Mouse (Mus musculus): ENCODE results near the gene Cyb5r2.
A peak's percentile ranks its signal among the peaks of the same experiment; 100 is the strongest.

Gene Cyb5r2

DNA sequence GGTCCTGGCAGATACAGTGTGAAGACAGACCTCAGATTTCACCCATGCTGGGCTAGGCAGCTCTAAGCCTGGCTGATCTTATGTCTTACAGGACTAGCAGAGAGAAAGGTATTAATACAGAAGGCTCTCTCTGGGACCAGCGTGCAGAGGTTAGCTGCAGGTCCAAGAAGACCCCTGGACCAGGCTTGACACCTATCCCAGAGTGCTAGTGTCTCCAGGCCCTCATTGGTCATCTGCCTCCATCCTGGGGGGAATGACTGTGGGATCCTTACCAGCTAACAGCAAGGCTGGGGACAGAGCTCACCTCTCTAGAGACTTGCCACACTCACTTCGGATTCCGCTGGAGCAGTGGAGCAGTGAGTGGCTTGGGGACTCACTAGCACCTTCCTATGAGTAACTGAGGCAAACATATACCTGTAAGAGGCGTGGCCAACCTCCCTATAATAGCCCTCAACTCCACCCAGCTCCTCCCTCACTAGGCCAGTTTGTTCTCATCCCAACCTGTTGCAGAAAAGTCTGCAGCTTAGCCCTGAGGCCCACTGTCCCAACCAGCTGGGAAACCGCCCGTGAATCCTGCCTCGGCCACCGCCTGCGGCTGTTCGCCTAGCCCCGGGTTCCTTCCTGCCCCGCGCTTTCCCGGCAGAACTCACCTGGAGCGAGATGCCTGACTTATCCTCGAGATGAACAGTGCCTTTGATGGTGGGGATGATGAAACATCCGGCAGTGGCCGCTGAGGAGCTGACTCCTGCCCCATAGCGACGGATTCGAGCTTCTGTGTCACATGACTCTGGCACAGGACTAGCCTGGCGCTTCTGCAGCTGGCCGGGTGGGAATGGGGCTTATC is at the start of gene Cyb5r2:
TSS of gene Cyb5r2 (minus strand) at position 725 of the 844 bp plus-strand sequence.
- peak in 1 of 2 experiments; percentile 15 for DNase-seq

DNA sequence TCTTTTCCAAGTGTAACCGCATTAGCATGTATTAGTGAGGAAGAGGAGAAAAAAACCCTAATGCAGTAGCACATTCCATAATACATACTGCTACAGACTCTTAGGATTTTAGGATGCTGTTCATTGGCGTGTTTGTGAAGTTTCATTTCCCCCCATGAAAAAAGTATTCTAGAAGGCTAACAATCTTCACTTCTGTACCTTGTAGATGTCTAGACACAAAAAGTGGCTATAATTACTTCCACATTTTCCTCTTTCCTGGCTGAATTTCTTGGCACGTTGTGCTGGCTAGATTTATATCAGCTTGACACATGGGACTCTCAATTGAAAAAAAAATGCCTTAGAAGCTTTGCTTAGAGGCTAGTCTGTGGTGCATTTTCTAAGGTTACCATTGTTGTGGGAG is 44.3 kb upstream of the Cyb5r2 start:
- no peak for DNase-seq

DNA sequence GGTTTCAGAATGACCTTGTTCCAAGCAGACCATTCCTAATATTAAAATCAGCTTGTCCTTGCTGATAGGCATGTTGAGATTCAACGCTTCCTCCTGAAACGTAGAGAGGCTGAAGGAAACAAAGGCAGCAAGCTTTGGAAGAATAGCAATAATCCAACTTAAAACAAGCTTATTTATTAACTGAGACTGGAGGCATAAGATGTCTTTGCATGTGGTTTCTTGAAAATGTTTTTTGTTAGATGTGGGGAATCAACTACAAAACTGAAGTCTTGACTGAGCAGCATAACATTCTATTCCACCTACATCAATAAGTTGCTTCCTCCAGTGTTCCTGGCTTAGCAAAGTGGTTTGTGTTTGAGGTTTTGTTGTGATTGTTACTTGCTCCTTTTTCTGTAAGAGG is 43.3 kb upstream of the Cyb5r2 start, which contains the start of gene Ovch2:
TSS of gene Ovch2 (minus strand) at position 101 of the 400 bp plus-strand sequence.
- no peak for DNase-seq

DNA sequence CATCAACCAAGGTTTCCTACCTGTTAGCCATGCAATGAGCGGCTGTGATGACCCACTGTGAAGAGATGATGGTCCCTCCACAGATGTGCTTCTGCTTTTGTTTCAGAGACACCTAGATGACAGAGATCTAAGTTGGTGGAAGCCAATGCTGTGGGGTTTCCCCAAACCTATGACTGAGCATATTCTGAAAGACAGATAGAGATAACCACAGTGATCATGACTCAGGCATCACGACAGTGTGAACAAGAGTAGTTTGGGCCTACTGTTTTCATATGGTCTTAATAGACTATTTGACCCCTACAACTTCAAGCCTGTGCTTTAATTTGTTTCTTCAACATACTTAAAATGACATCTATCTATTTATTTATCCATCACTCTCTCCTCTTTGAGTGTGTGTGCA is 38.7 kb upstream of the Cyb5r2 start:
- no peak for DNase-seq

DNA sequence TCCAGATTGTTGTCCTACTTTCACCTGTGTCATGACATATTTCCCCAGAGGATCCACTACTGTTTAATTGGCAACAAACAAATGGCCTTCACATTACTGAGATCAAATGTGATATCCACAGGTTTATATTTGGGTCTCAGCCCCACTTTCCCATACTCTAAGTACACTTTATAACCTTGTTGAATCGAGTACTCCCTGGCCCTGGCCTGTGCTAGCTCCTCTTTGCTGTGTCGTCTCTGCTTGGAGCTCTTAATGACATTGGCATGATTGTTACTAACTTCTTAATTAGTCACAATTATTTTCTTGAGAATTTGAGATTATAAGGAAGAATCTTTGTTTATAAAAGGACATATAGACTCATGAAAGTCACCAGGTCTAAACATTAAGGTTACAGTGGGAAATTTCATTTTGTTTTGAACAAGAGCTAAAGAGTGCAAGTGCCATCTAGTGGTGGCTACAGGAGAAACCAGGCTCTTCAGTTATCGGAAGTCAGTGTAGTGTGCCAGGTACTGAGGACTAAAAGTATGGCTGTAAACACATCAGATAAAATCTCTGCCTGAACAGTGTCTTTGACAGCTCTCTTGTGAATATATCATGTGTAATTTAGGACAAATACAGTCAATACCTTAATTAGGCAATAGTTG is 30.3 kb upstream of the Cyb5r2 start:
- peak in 1 of 2 experiments; percentile 2 for DNase-seq

DNA sequence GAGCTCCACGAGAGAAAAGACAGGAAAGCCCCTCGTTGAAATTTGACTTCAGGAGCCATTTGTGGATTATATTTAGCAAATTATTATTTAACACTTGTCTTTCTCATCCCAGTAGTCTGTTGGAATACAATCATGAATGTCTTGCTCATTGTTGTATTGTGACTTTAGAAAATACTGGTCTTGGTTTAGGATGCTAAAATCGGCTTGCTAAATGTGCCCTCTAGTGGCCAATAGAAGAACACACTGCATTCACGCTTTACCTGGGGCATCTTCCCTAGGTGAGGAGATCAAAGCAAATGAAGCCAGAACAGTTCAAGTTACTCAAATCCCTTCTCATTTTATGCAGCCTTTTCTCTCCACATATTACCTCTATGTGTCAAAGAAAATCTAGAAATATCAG is 21.8 kb upstream of the Cyb5r2 start:
- no peak for DNase-seq

DNA sequence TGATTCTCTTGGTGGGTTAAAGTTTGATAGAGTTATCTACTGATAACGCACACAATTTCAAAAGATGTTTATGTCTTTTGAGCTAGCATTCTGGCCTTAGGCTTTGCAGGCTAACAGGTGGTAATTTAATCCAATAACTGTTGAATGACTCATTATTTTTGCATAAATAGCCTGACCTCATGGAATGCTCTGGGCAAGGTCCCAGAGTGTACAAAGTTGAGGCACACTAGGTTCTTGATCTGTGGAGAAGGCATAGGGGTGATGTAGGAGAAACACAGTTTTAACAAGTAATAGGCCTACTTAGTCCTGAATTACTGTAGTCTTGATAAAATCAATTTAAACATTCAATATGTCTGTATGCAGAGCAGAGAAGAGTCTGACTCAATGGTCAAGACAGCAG is 20.4 kb upstream of the Cyb5r2 start:
- DNase-seq = no peak

DNA sequence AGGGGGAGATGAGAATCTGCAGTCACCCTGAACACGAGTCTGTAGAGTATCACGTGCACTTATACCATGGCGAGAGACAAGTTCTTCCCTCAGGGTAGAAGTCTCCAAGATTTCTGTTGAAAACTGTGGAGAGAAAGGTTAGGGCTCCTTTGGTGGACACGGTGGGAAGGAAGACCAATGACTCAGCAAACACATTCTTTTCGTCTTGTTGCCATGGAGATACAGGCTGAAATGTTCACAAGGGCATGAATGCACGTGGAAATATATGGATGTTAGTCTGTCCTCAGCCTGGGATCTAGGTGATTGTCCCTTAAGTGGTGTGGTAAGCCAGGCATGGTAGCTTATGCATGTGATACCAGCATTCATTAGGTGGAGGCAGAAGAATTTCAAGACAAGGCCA is 13.0 kb upstream of the Cyb5r2 start:
- no peak for DNase-seq

DNA sequence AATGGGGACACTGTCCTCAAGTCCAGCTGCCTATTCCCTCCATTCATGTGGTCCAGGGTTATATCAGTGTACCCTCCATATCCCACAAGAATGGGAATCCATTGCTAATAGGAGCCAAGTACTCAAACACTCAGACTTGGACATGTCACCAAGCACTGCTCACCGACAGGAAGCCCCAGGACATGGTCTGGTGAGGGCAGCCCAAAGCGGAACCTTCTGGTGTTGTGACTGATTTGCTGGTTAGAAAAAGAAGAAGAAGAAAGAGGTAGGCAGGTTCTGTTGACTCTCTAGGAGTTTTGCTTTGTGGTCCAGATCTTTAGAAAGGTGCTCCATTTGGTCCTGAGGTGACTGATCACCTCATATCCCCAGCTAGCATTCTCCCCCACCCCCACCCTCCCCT is 1.1 kb downstream of the Cyb5r2 start:
- no peak for DNase-seq

DNA sequence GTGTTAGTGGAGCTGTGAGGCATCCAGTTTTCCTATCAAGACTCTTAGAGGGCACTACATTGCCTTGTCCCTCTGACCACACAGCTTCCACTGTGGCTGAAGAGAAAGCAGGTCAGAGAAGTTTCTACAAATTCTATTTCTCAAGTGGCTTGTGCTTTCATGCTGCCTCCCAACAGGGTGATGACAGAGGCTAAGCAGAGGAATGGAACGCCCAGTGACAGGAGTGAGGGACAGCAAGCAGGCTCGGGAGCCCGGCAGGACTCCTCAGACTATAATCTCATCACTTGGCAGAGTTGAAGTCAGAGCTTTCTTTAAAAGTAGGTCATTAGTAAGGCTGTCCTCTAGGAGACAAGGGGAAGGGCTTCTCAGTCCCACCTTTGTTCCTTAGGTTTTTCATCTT is 1.9 kb downstream of the Cyb5r2 start:
- DNase-seq = no peak

DNA sequence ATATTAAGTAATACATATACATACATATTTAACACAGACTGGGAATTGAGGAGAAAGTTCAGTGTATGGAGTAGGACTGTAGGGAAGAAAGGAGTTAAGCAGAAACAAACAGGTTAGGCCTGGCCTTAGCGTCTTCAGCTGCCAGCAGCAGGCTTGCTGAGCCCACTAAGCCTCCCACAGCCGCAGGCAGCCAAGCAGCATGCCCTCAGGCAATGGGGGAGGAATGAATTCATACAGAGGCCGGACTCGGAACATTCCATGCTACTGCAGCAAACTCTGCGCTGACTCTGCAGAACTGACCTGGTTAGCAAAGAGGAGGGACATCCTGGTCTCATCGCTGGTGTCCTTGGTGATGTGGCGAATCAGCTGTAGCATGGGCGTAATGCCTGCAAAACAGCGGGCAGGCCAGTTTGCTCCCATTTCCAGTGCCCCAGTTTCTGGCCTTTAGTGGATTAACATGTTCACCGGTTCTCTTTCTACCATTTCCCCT is 5.8 kb downstream of the Cyb5r2 start:
- no peak for DNase-seq

DNA sequence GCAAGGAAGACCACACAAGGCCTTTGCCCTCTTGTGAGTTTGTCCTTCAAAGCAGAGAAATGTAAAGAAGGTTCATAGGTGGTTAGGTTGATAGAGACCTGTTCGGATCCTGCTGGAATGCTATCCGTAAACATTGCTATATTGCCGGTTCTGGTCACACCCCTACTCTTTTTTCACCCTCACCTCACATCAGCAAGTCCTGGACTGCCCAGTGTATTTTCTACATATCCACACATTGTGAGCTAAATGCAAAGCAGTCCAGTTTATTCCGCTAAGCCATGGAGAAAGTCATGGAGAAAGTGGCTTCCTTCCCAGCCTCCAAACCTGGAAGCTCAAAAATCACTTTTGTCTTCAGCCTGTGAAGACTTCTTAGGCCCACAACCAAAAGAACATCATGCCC is 8.1 kb downstream of the Cyb5r2 start:
- no peak for DNase-seq

DNA sequence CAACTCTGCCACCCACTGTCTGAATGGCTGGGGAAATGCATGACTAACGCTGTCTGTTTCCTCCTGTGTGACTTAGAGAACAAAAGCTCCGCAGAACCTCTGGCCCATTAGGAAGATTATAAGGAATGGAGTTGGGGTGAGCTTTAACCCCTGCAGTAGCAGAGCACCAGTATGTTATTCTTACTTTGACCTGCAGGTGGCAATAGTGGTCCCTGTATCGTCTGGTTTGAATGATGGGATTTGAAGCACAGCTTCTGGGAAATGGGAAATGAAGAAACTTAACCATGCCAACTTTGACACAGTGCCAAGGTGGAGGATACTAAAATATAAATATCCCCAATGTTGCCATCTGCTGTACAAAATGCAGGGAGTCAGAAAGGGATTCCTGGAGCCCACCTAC is 8.6 kb downstream of the Cyb5r2 start:
- peak in 1 of 2 experiments; percentile 18 for DNase-seq

DNA sequence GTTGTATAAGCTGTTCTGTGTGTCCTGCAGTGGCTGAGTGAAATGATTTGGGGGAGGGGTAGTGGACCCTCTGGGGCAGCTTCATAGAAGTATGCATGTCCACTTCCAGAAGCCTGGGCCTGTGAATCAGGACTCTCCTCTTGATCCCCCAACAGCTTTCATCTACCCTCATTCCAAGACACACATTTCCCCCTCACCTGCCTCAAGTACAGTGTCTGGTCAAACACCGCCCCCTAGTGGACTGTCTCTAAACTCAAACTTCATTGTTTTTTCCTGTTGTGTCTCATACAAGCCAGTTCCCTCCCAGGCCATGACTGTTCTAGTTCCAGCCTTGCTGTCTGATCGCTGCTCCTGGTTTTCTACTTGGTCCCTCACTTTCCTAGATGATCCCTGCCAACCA is 9.9 kb downstream of the Cyb5r2 start:
- DNase-seq = peak; percentile 20 to 48

DNA sequence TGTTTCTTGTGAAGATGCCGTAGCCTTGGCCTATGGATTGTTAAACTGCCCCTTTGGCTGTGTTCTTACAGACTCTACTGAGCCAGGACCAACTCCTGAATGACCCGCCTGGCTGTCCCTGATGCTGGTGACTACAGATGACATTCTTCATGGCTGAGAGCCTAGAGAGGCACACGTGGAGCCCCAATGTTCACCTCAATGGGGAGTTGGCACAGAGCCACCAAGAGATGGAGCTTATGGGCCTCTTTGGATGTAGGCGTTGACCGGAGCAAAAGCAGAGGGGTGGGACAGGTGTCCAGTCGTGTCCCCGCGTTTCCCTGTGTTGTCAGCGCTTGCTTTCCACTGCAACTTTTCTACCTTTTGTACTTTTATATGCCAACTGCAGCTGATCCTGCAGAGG is 10.4 kb downstream of the Cyb5r2 start:
- DNase-seq = no peak

DNA sequence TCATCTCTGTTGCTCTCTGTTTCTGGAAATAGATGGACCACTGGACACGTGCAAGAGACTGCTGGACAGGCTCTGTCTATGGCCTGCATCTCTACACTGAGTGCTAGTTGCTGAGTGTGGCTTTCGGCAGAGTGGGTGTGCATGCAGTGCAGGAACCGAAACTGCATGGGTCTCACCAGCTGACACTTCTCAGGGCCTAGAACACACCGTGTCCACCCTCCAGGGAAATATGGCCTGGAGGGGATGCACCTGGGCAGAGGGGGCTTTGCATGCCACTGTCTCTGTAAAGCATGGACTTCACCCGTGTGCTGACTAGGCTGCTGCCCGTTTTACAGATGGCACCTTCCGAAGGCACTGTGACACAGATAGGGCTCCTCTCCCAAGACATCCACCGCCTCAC is 11.8 kb downstream of the Cyb5r2 start:
- DNase-seq = no peak

DNA sequence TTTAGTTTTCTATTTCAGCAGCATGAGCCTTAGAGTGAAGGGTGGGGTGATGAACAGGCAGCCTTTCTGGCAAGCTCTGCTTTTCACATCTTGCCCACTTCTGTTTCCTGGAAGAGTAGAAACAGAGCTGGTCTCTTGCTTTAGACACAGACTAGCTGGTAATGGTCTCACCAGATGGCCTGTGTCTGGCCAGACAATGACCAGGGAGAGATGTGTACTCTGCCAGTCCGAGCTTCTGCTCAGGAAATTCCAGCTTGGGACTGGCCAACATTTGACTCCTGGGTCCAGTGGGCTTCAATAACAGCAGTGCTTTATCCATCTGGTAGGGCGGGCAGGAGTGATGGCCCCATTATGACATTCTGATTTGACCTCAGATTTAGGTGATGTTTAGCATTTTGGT is 12.7 kb downstream of the Cyb5r2 start:
- DNase-seq = no peak

DNA sequence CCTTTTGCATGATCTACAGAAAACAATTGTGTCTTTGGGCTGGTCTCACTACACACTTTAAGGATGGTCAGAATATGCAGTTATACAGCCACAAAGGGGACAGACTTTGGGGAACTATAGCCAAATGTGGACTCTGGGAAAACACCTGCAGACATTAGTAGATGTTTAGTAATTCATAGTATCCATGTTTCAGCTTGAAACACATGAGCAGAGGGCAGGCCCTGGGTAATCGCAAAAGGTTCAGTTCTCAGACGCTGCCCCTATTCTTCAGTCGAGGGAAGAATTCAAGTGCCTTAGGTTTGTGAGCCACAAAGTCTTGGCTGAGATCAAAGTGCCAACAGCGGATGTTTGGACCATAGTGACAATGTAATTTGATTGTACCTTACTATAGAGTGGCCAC is 13.4 kb downstream of the Cyb5r2 start:
- no peak for DNase-seq

DNA sequence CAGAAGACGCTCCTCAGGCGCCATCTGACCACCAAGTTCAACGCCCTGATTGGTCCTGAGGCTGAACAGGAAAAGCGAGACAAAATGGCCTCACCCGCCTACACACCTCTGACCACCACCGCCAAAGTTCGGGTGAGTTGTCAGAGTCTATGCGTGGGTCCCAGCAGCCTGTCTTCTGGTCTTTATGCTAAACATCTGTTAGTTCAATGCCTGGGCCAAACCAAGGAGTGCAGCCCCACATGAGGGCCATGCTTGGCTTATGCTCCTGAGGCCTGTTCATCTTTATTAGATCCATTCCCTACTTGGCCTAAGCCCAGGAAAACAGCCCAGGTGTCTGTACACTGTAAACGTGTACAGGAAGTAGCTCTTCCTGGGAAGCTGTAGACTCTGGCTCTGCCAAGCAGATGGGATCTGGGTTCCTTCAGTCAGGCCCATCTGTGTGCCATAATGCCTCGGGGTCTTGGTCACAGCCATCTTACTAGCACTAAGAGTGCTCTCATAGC is 14.8 kb downstream of the Cyb5r2 start:
- no peak for DNase-seq

DNA sequence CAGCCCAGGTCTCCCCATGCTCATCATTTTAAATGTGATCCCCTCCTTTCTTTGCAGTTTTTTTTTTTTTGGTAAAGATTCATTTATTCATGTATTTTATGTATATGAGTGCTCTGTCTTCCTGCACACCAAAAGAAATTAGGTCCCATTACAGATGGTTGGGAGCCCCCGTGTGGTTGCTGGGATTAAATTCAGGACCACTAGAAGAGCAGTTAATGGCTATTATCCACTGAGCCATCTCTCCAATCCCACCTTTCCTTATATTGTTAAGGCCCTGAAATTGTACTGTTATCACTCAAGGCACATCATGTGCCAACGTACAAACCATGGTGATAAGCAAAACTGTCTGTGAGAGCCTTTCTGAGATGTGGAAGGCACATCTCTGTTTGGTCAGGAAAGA is 19.1 kb downstream of the Cyb5r2 start:
- no peak for DNase-seq

DNA sequence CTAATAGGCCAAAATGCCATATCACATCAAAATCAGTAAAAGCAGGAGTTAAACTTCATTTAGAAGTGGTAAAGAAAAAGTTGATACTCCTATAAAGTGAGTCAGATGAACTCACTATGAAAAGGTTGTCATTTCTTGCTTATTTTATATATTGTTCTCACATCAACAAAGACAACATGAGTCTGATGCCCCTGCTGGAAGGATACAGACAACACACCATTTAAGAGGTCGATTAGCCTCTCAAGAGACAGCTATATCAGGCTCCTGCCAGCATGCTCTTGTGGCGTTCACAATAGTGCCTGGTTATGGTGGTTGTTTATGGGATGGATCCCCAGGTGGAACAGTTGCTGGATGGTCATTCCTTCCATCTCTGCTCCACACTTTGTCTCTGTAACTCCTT is 24.7 kb downstream of the Cyb5r2 start:
- DNase-seq = no peak

DNA sequence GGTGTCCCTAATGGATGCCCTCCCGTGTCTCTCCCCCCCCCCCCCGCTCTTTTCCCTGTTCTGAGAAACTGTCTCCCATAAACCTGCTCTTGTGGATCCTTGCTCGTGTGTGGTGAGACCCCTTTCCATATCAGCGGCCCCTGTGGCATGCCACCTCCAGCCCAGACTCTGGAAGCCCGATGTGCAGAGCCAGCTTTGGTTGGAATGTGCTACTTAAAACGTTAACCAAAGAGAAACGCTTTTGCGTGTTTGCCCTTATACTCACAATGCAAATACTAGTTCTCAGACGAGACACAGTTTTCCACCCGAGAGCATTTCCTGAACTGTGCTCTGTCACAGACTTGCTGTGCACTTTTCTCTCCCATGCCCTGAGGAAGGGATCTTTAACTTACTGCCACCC is 27.2 kb downstream of the Cyb5r2 start:
- no peak for DNase-seq

DNA sequence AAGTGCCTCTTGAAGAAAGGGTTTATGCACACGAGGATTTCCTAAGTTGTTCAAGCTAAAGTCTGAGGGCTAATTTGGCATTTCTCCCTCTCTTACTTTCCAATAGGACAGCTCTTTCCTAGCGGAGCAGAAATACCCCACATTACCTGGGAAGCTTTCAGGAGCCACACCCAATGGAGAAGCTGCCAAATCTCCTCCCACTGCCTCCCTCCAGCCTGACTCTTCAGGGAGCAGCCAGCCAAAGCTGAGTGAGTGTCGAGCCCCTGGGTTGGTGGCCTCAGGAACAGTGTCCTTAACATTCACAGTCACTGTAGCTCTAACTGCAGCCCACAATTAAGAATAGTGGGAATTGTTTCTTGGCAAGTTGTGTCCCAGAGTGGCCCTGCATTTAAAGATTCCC is 30.3 kb downstream of the Cyb5r2 start:
- peak; percentile 54 to 65 for DNase-seq

DNA sequence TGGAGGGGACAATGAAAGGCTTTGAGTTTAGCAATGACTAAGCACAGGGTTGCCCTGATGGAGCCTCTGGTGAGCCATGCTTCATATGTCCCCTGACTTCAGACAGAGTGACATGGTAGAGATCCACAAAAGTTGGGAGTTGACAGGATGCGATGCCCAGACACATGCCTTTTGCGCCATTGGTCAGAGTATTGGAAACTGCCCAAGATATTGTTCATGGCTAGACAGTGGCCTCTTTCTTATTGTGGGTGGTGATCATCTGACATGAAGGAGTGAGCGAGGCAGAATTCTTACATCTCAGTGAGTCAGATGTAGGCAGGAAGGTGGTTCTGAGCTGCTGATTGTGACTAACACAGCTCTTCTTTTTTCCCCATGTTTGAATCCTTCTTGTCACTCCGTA is 35.3 kb downstream of the Cyb5r2 start:
- no peak for DNase-seq

Data from lung, adult 18-20 months (tissue).